Mouse (Mus musculus) CH12.LX (cell line): Measurements from ENCODE around the gene Eif3l. TPM values are rescaled to one million over a fixed set of nuclear protein-coding genes. Genes with fewer than 3 reads are reported as not detected.

Experiments
- DNase-seq: peaks from one replicate; pipeline ENCODE4 v3.0.0-alpha.2; 2013; ENCODE audit errors: extremely low read depth
- H3K27ac ChIP-seq: 2 replicates; pipeline ENCODE4 v1.5.1; 2012; ENCODE audit warnings: low read depth, mild to moderate bottlenecking, control low read depth, moderate library complexity; ENCODE audit not compliant: insufficient read depth
- H3K27me3 ChIP-seq: replicated peaks from 2 replicates; pipeline ENCODE3; 2012; ENCODE audit warnings: inconsistent platforms
- H3K36me3 ChIP-seq, 2 experiments: replicated peaks in 1 of 2; 2 replicates each; pipeline versions ENCODE3 to v1.6.1; 2012; ENCODE audit warnings: inconsistent platforms in 1 of 2, low read length in 1 of 2, mild to moderate bottlenecking in 1 of 2, mixed read lengths in 1 of 2, moderate library complexity in 1 of 2; ENCODE audit not compliant: control insufficient read depth in 1 of 2, insufficient read depth in 1 of 2
- H3K4me1 ChIP-seq, 2 experiments: 2 replicates each; pipeline ENCODE4 v1.6.1; 2012; ENCODE audit warnings: inconsistent platforms in 1 of 2, moderate library complexity in 1 of 2; ENCODE audit not compliant: insufficient read depth in 2 of 2, control insufficient read depth in 1 of 2
- H3K4me2 ChIP-seq: 2 replicates; pipeline ENCODE4 v1.6.1; 2012; ENCODE audit warnings: low read depth, mild to moderate bottlenecking, control low read depth; ENCODE audit not compliant: poor library complexity, insufficient read depth, severe bottlenecking
- H3K4me3 ChIP-seq, 3 experiments: fragments of 150-350 bp in 1 of 3; sonication (generic) in 1 of 3; replicated peaks in 1 of 3; 2 replicates each; pipeline versions ENCODE3 to v1.5.1; 2011 to 2012; ENCODE audit warnings: low read depth in 2 of 3, low read length in 2 of 3, mild to moderate bottlenecking in 2 of 3, moderate library complexity in 2 of 3, control low read depth in 1 of 3, improper control_type of control experiment in 1 of 3, inconsistent platforms in 1 of 3, mixed read lengths in 1 of 3; ENCODE audit not compliant: poor library complexity in 1 of 3
- H3K79me2 ChIP-seq: replicated peaks from 2 replicates; pipeline ENCODE4 v1.6.1; 2012; ENCODE audit warnings: mild to moderate bottlenecking, moderate library complexity; ENCODE audit not compliant: control insufficient read depth, poor library complexity, insufficient read depth, severe bottlenecking; ENCODE audit errors: extremely low read depth
- H3K9ac ChIP-seq: 2 replicates; pipeline ENCODE4 v1.6.1; 2012; ENCODE audit warnings: low read depth, mild to moderate bottlenecking, control low read depth, moderate library complexity; ENCODE audit not compliant: insufficient read depth
- H3K9me3 ChIP-seq: replicated peaks from 2 replicates; pipeline ENCODE3; 2012; ENCODE audit warnings: low read length, inconsistent platforms, mixed read lengths
- BHLHE40 ChIP-seq: IDR thresholded peaks from 2 replicates; pipeline ENCODE4 v1.6.1; 2011; ENCODE audit warnings: mild to moderate bottlenecking, low read depth, low read length, improper control_type of control experiment
- CHD2 ChIP-seq: IDR thresholded peaks from 2 replicates; pipeline ENCODE4 v1.6.1; 2011; ENCODE audit warnings: low read length, improper control_type of control experiment
- CTCF ChIP-seq, 2 experiments: IDR thresholded peaks in 1 of 2; conservative IDR thresholded peaks in 1 of 2; 2 replicates each; pipeline ENCODE4 v1.5.1; 2011 to 2012; ENCODE audit warnings: low read depth in 2 of 2, low read length in 2 of 2, improper control_type of control experiment in 1 of 2, inconsistent platforms in 1 of 2, mild to moderate bottlenecking in 1 of 2, moderate library complexity in 1 of 2
- E2F4 ChIP-seq: IDR thresholded peaks from 2 replicates; pipeline ENCODE4 v1.6.1; 2011; ENCODE audit warnings: low read depth, low read length, improper control_type of control experiment; ENCODE audit not compliant: insufficient replicate concordance
- EP300 ChIP-seq: IDR thresholded peaks from 2 replicates; pipeline ENCODE4 v1.6.1; 2011; ENCODE audit warnings: low read length, improper control_type of control experiment
- GABPA ChIP-seq: IDR thresholded peaks from 2 replicates; pipeline ENCODE4 v1.6.1; 2012; ENCODE audit warnings: low read depth, low read length, improper control_type of control experiment, inconsistent platforms; ENCODE audit not compliant: insufficient replicate concordance
- HCFC1 ChIP-seq: IDR thresholded peaks from 2 replicates; pipeline ENCODE4 v1.6.1; 2012; ENCODE audit warnings: low read depth, mild to moderate bottlenecking, inconsistent platforms, low read length, improper control_type of control experiment
- IRF4 ChIP-seq: IDR thresholded peaks from 2 replicates; pipeline ENCODE4 v1.6.1; 2014; ENCODE audit warnings: low read depth, mild to moderate bottlenecking, inconsistent platforms, low read length, improper control_type of control experiment
- JUND ChIP-seq: conservative IDR thresholded peaks from 2 replicates; pipeline ENCODE4 v1.6.1; 2011; ENCODE audit warnings: low read depth, low read length, improper control_type of control experiment
- MAFK ChIP-seq: IDR thresholded peaks from 2 replicates; pipeline ENCODE4 v1.6.1; 2011; ENCODE audit warnings: low read length, improper control_type of control experiment; ENCODE audit not compliant: insufficient replicate concordance
- NELFE ChIP-seq: IDR thresholded peaks from 2 replicates; pipeline ENCODE4 v1.6.1; 2011; ENCODE audit warnings: low read depth, low read length, improper control_type of control experiment
- POLR2A ChIP-seq: IDR thresholded peaks from 2 replicates; pipeline ENCODE4 v1.6.1; 2011; ENCODE audit warnings: low read depth, mild to moderate bottlenecking, improper control_type of control experiment, low read length
- POLR2AphosphoS2 ChIP-seq: IDR thresholded peaks from 2 replicates; pipeline ENCODE4 v1.6.1; 2011; ENCODE audit warnings: low read depth, low read length, improper control_type of control experiment
- TCF12 ChIP-seq: IDR thresholded peaks from 2 replicates; pipeline ENCODE4 v1.6.1; 2014; ENCODE audit warnings: low read depth, mild to moderate bottlenecking, inconsistent platforms, low read length, improper control_type of control experiment
- UBTF ChIP-seq: IDR thresholded peaks from 2 replicates; pipeline ENCODE4 v1.6.1; 2012; ENCODE audit warnings: low read depth, mild to moderate bottlenecking, inconsistent platforms, low read length, improper control_type of control experiment, moderate library complexity
- USF1 ChIP-seq: IDR thresholded peaks from 2 replicates; pipeline ENCODE4 v1.6.1; 2014; ENCODE audit warnings: low read depth, mild to moderate bottlenecking, inconsistent platforms, low read length, improper control_type of control experiment
- USF2 ChIP-seq: conservative IDR thresholded peaks from 2 replicates; pipeline ENCODE4 v1.6.1; 2011; ENCODE audit warnings: low read depth, low read length, improper control_type of control experiment
- dilution Hi-C: fragments of 300-500 bp; cut with MboI; formaldehyde crosslinking; loops from 2 replicates; pipeline ENCODE4 v1.14.3; 2020; ENCODE audit warnings: low sequenced_read_pairs; ENCODE audit not compliant: extremely low pct_unique_long_range_greater_than_20kb, extremely low pct_ligation_motif_present
- in situ Hi-C: fragments of 300-500 bp; cut with MboI; formaldehyde crosslinking; loops from 3 replicates; pipeline ENCODE4 v1.14.3; 2019; ENCODE audit warnings: low sequenced_read_pairs, low pct_ligation_motif_present, low pct_unique_long_range_greater_than_20kb, mixed read lengths
- polyA plus RNA-seq: library from polyadenylated mRNA; unstranded; fragments of >175 nt; gene quantifications from 2 replicates; pipeline ENCODE4 v1.2.1, GENCODE M21; 2012; ENCODE audit warnings: low read depth; ENCODE audit not compliant: insufficient read length
- total RNA-seq, 2 experiments: library from RNA; depleted of rRNA; stranded (reverse); fragments of 300-350 nt in 1 of 2; fragments of >200 nt in 1 of 2; gene quantifications; 2 replicates each; pipeline ENCODE4 v1.2.3; 2012 to 2014

Eif3l gene
- total and polyA plus RNA-seq, 3 experiments: 303 to 379 (median 323) TPM

DNA sequence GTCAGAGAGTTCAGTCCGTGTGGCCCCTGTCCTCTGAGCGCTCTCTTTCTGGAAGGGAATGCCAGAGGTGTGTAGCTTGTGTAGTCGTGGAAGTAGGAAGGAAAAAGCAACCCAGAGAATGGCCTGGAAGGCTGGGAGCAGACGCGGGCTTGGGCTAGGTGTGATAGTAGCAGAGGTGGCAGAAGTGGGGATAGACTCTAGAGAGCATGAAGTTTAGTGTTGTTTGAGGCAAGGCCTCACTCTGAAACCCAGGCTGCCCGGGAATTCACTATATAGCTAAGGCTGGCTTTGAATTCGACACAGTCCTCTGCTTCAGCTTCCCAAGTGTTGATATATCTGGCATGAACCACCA is 66.6 kb downstream of the Eif3l start:
- TF ChIP-seq USF1 (no peak), HCFC1 (no peak), MAFK (no peak), UBTF (0 out of 2 replicates have a peak, but pooled peaks have one; percentile 21), EP300 (no peak)
- H3K4me3 ChIP-seq: peak overlapping the region; percentile 77 to 93 (median 92)
- H3K9ac ChIP-seq: peak overlapping the region; percentile 47
- H3K36me3 ChIP-seq: peaks cover 24 to 34% of the 10 kb centered on the region in 2 experiments
- in situ Hi-C loops (no loop called here), dilution Hi-C loops (no loop called here)
- H3K79me2 ChIP-seq: peaks cover 27% of the 10 kb centered on the region
- H3K27ac ChIP-seq: 0 out of 2 replicates have a peak overlapping the region, but pooled peaks have one; percentile 1
- H3K4me1 ChIP-seq: peaks cover 4 to 31% of the 10 kb centered on the region in 2 experiments; a peak in 3 of 4 replicates
- peak overlapping the region; percentile 62 for H3K4me2 ChIP-seq
- peaks cover 5% of the 10 kb centered on the region for H3K27me3 ChIP-seq
- no peaks in the 10 kb centered on the region for H3K9me3 ChIP-seq
- no peak for DNase-seq

DNA sequence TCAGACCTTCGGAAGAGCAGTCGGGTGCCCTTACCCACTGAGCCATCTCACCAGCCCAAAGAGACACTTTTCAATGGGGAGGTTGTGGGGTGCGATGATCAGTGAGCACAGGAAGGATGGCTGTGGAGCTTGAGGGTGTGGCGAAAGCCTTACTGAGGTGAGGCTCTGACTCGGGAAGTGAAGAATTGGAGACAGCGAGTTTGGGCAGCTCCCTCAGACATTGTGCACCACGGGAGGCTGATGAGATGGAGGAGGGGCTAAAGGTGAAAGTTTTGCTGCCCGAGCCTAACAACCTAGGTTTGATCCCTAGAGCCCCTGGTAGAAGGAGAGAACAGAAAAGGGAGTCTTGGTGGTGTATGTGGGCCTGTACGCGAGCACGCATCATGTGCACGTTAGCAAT is 68.3 kb downstream of the Eif3l start:
- dilution Hi-C loops (no loop called here), in situ Hi-C loops (no loop called here)
- Histone ChIP-seq H3K4me1 (peaks cover 4 to 31% of the 10 kb centered on the region in 2 experiments; a peak in 3 of 4 replicates), H3K9me3 (no peaks in the 10 kb centered on the region), H3K9ac (no peak overlapping the region), H3K4me2 (no peak overlapping the region), H3K79me2 (peaks cover 27% of the 10 kb centered on the region), H3K27me3 (peaks cover 5% of the 10 kb centered on the region), H3K27ac (no peak overlapping the region), H3K36me3 (peaks cover 39 to 52% of the 10 kb centered on the region in 2 experiments), H3K4me3 (no peak overlapping the region)
- TF ChIP-seq CTCF (conservative IDR thresholded peaks at IDR 0.05 in 1 of 2, IDR thresholded peaks at IDR 0.05 in 1 of 2; ENCODE audit: low read depth in 2 of 2, low read length in 2 of 2): no peak
- no peak for TF ChIP-seq TCF12
- no peak for TF ChIP-seq JUND
- no peak for TF ChIP-seq IRF4
- no peak for TF ChIP-seq POLR2A
- TF ChIP-seq EP300: no peak
- TF ChIP-seq USF2: no peak
- TF ChIP-seq GABPA: no peak
- no peak for TF ChIP-seq POLR2AphosphoS2
- no peak for TF ChIP-seq BHLHE40
- no peak for TF ChIP-seq CHD2
- TF ChIP-seq E2F4: no peak
- TF ChIP-seq NELFE: no peak
- DNase-seq: no peak

Other genes starting within 250 kb of the Eif3l start
- gene Cdc42ep1, start 232.6 kb upstream of the Eif3l start, total RNA-seq (2012; rRNA removed): not detected in 2 replicates
- gene Cdc42ep1, start 232.6 kb upstream of the Eif3l start, total RNA-seq (2014; rRNA removed): not detected in 2 replicates
- gene Cdc42ep1, start 232.6 kb upstream of the Eif3l start, polyA plus RNA-seq: not detected in 2 replicates
- not detected in 2 replicates for gene Lgals2, start 219.7 kb upstream of the Eif3l start, total RNA-seq (2012; rRNA removed)
- gene Lgals2, start 219.7 kb upstream of the Eif3l start, total RNA-seq (2014; rRNA removed): not detected in 2 replicates
- gene Lgals2, start 219.7 kb upstream of the Eif3l start, polyA plus RNA-seq: not detected in 2 replicates
- 13.7 and 14.1 TPM in 2 replicates for gene Gga1, start 198.0 kb upstream of the Eif3l start, total RNA-seq (2012; rRNA removed)
- gene Gga1, start 198.0 kb upstream of the Eif3l start, total RNA-seq (2014; rRNA removed): 4.6 and 5.7 TPM in 2 replicates
- gene Gga1, start 198.0 kb upstream of the Eif3l start, polyA plus RNA-seq: 23.5 and 24.5 TPM in 2 replicates
- 0.25 and 0.50 TPM in 2 replicates for gene Gm49510, start 175.5 kb upstream of the Eif3l start, total RNA-seq (2012; rRNA removed)
- 0.12 and 0.15 TPM in 2 replicates for gene Gm49510, start 175.5 kb upstream of the Eif3l start, total RNA-seq (2014; rRNA removed)
- 0.78 TPM in 1 of 2 replicates, not detected in the other for gene Gm49510, start 175.5 kb upstream of the Eif3l start, polyA plus RNA-seq
- 20.6 and 23.8 TPM in 2 replicates for gene Sh3bp1, start 175.4 kb upstream of the Eif3l start, total RNA-seq (2012; rRNA removed)
- 12.3 and 15.5 TPM in 2 replicates for gene Sh3bp1, start 175.4 kb upstream of the Eif3l start, total RNA-seq (2014; rRNA removed)
- 48.6 and 69.7 TPM in 2 replicates for gene Sh3bp1, start 175.4 kb upstream of the Eif3l start, polyA plus RNA-seq
- 9.3 and 9.8 TPM in 2 replicates for gene Pdxp, start 161.3 kb upstream of the Eif3l start, total RNA-seq (2012; rRNA removed)
- gene Pdxp, start 161.3 kb upstream of the Eif3l start, total RNA-seq (2014; rRNA removed): 2.8 and 3.1 TPM in 2 replicates
- gene Pdxp, start 161.3 kb upstream of the Eif3l start, polyA plus RNA-seq: 3.4 and 5.4 TPM in 2 replicates
- gene Lgals1, start 148.5 kb upstream of the Eif3l start, total RNA-seq (2012; rRNA removed): 735 and 858 TPM in 2 replicates
- 791 and 805 TPM in 2 replicates for gene Lgals1, start 148.5 kb upstream of the Eif3l start, total RNA-seq (2014; rRNA removed)
- gene Lgals1, start 148.5 kb upstream of the Eif3l start, polyA plus RNA-seq: 592 and 637 TPM in 2 replicates
- 33.2 and 40.0 TPM in 2 replicates for gene Nol12, start 140.2 kb upstream of the Eif3l start, total RNA-seq (2012; rRNA removed)
- 13.2 and 13.7 TPM in 2 replicates for gene Nol12, start 140.2 kb upstream of the Eif3l start, total RNA-seq (2014; rRNA removed)
- gene Nol12, start 140.2 kb upstream of the Eif3l start, polyA plus RNA-seq: 89.5 and 91.1 TPM in 2 replicates
- 26.3 and 31.0 TPM in 2 replicates for gene Triobp, start 127.5 kb upstream of the Eif3l start, total RNA-seq (2012; rRNA removed)
- gene Triobp, start 127.5 kb upstream of the Eif3l start, total RNA-seq (2014; rRNA removed): 10.9 and 11.5 TPM in 2 replicates
- gene Triobp, start 127.5 kb upstream of the Eif3l start, polyA plus RNA-seq: 25.5 and 27.3 TPM in 2 replicates
- gene H1f0, start 46.7 kb upstream of the Eif3l start, total RNA-seq (2012; rRNA removed): 70.6 and 100 TPM in 2 replicates
- gene H1f0, start 46.7 kb upstream of the Eif3l start, total RNA-seq (2014; rRNA removed): 15.9 TPM in 2 replicates
- gene H1f0, start 46.7 kb upstream of the Eif3l start, polyA plus RNA-seq: 11.9 and 12.5 TPM in 2 replicates
- 1.6 TPM in 2 replicates for gene Galr3, start 33.3 kb upstream of the Eif3l start, total RNA-seq (2012; rRNA removed)
- 0.70 and 0.90 TPM in 2 replicates for gene Galr3, start 33.3 kb upstream of the Eif3l start, total RNA-seq (2014; rRNA removed)
- 0.75 and 1.2 TPM in 2 replicates for gene Galr3, start 33.3 kb upstream of the Eif3l start, polyA plus RNA-seq
- gene Ankrd54, start 12.3 kb upstream of the Eif3l start, total RNA-seq (2012; rRNA removed): 37.1 and 38.6 TPM in 2 replicates
- 23.1 and 26.4 TPM in 2 replicates for gene Ankrd54, start 12.3 kb upstream of the Eif3l start, total RNA-seq (2014; rRNA removed)
- gene Ankrd54, start 12.3 kb upstream of the Eif3l start, polyA plus RNA-seq: 21.8 and 22.8 TPM in 2 replicates
- gene Micall1, start 33.7 kb downstream of the Eif3l start, total RNA-seq (2012; rRNA removed): 6.3 and 6.7 TPM in 2 replicates
- gene Micall1, start 33.7 kb downstream of the Eif3l start, total RNA-seq (2014; rRNA removed): 1.5 and 1.7 TPM in 2 replicates
- 8.9 and 10.4 TPM in 2 replicates for gene Micall1, start 33.7 kb downstream of the Eif3l start, polyA plus RNA-seq
- gene Polr2f, start 65.8 kb downstream of the Eif3l start, total RNA-seq (2012; rRNA removed): 286 and 376 TPM in 2 replicates
- gene Polr2f, start 65.8 kb downstream of the Eif3l start, total RNA-seq (2014; rRNA removed): 157 and 218 TPM in 2 replicates
- 414 and 431 TPM in 2 replicates for gene Polr2f, start 65.8 kb downstream of the Eif3l start, polyA plus RNA-seq
- 1.2 and 2.1 TPM in 2 replicates for gene 1700088E04Rik, start 66.1 kb downstream of the Eif3l start, total RNA-seq (2012; rRNA removed)
- gene 1700088E04Rik, start 66.1 kb downstream of the Eif3l start, total RNA-seq (2014; rRNA removed): 0.68 and 1.0 TPM in 2 replicates
- gene 1700088E04Rik, start 66.1 kb downstream of the Eif3l start, polyA plus RNA-seq: 3.8 and 4.2 TPM in 2 replicates
- 0.04 and 0.08 TPM in 2 replicates for gene Sox10, start 90.1 kb downstream of the Eif3l start, total RNA-seq (2012; rRNA removed)
- not detected in 2 replicates for gene Sox10, start 90.1 kb downstream of the Eif3l start, total RNA-seq (2014; rRNA removed)
- gene Sox10, start 90.1 kb downstream of the Eif3l start, polyA plus RNA-seq: not detected in 2 replicates
- gene Pick1, start 154.0 kb downstream of the Eif3l start, total RNA-seq (2012; rRNA removed): 23.2 and 23.4 TPM in 2 replicates
- gene Pick1, start 154.0 kb downstream of the Eif3l start, total RNA-seq (2014; rRNA removed): 13.9 and 15.4 TPM in 2 replicates
- gene Pick1, start 154.0 kb downstream of the Eif3l start, polyA plus RNA-seq: 14.9 and 18.5 TPM in 2 replicates
- gene Gm49486, start 154.2 kb downstream of the Eif3l start, total RNA-seq (2012; rRNA removed): 0.21 and 0.29 TPM in 2 replicates
- 0.49 and 0.77 TPM in 2 replicates for gene Gm49486, start 154.2 kb downstream of the Eif3l start, total RNA-seq (2014; rRNA removed)
- gene Gm49486, start 154.2 kb downstream of the Eif3l start, polyA plus RNA-seq: 0.59 and 1.3 TPM in 2 replicates
- gene Slc16a8, start 179.6 kb downstream of the Eif3l start, total RNA-seq (2012; rRNA removed): 0.08 and 0.29 TPM in 2 replicates
- not detected in 2 replicates for gene Slc16a8, start 179.6 kb downstream of the Eif3l start, total RNA-seq (2014; rRNA removed)
- 0.79 and 0.83 TPM in 2 replicates for gene Slc16a8, start 179.6 kb downstream of the Eif3l start, polyA plus RNA-seq
- 0.21 and 1.5 TPM in 2 replicates for gene Baiap2l2, start 210.4 kb downstream of the Eif3l start, total RNA-seq (2012; rRNA removed)
- gene Baiap2l2, start 210.4 kb downstream of the Eif3l start, total RNA-seq (2014; rRNA removed): not detected in 2 replicates
- 0.84 and 1.2 TPM in 2 replicates for gene Baiap2l2, start 210.4 kb downstream of the Eif3l start, polyA plus RNA-seq